In genomic region chr4:59783685-59784279, GRCm38 (mm10) we compare ENCODE assay signal across 8 mouse cellular contexts. TPM values are rescaled to one million over a fixed set of nuclear protein-coding genes. Genes with fewer than 3 reads are reported as not detected.
A peak's percentile ranks its signal among the peaks of the same experiment; 100 is the strongest.
DNase-seq lines count a peak whose midpoint lies in the region; ATAC-seq lines count a peak whose summit lies in the region.

No protein-coding gene starts in this region.

- H3K79me2 ChIP-seq in macrophage (ENCODE audit: inconsistent target): peaks cover 48% of the 10 kb centered on the region

- no peaks in the 10 kb centered on the region for H3K9me3 ChIP-seq in hindbrain, embryonic 16.5 days (ENCODE audit: control insufficient read depth, low read length)

- H3K9ac ChIP-seq in hindbrain, embryonic 16.5 days (ENCODE audit: low read depth, low read length): peak overlapping the region; percentile 75

- peak; percentile 97 for ATAC-seq in hindbrain, embryonic 16.5 days

- WGBS in hindbrain, embryonic 16.5 days: 1% methylated on average over 36 of the region's 36 CpGs
- 2% methylated on average over 36 of the region's 36 CpGs for WGBS in macrophage (ENCODE audit: missing documents)

- peak overlapping the region; percentile 70 for H3K4me3 ChIP-seq in hindbrain, embryonic 16.5 days (ENCODE audit: low read length)
- peak overlapping the region; percentile 95 for H3K4me3 ChIP-seq in macrophage (ENCODE audit: inconsistent target)

- H3K27ac ChIP-seq in hindbrain, embryonic 16.5 days (ENCODE audit: low read depth, low read length): peak overlapping the region; percentile 73
- H3K27ac ChIP-seq in macrophage: peak overlapping the region; percentile 59

- peaks cover 11% of the 10 kb centered on the region for H3K4me1 ChIP-seq in hindbrain, embryonic 16.5 days (ENCODE audit: control insufficient read depth, insufficient read depth, low read depth, low read length)

- H3K4me2 ChIP-seq in hindbrain, embryonic 16.5 days (ENCODE audit: low read length): peak overlapping the region; percentile 97

- H3K27me3 ChIP-seq in hindbrain, embryonic 16.5 days (replicated peaks; ENCODE audit: control insufficient read depth, insufficient read depth, low read length): no peaks in the 10 kb centered on the region

- DNase-seq in T-cell, adult 2 months (ENCODE audit: low spot score): peak; percentile 97
- DNase-seq in cerebellum, postnatal 36 days: peak; percentile 92 to 93
- peak; percentile 94 to 96 for DNase-seq in frontal cortex, postnatal 36 days (ENCODE audit: low spot score in 2 of 2)
- peak; percentile 94 to 98 for DNase-seq in left cerebral cortex, adult 18-20 months (ENCODE audit: low spot score in 2 of 2)
- DNase-seq in right cerebral cortex, adult 18-20 months: peak; percentile 97
- DNase-seq in urinary bladder, postnatal 10 days (ENCODE audit: low spot score): peak; percentile 83

- H3K36me3 ChIP-seq in hindbrain, embryonic 16.5 days (ENCODE audit: control insufficient read depth, insufficient read depth, low read length): no peaks in the 10 kb centered on the region
- no peaks in the 10 kb centered on the region for H3K36me3 ChIP-seq in macrophage (ENCODE audit: inconsistent target)

RNA-seq across cellular contexts. Expression of gene Inip, which starts 17.6 kb away (rescaled TPM):
- polyA plus RNA-seq in hindbrain, embryonic 16.5 days (2015; fragmentation: Nextera tagmentation; extraction: Ambion mirVana): 46.7 and 50.7 TPM in 2 replicates
- total RNA-seq in left cerebral cortex, adult 18-20 months (2021): 10 to 100 TPM; 21.7 to 27.0 TPM
- total RNA-seq in macrophage (2018; cell fraction: chromatin; rRNA removed): 10 to 100 TPM in 22 of 26 experiments, 1 to 10 TPM in 4; 4.6 to 53.4 (median 25.3) TPM
- 10 to 100 TPM in 21 of 26 experiments, 1 to 10 TPM in 5; 7.3 to 26.9 (median 17.5) TPM for total RNA-seq in macrophage (2018; cell fraction: cytosol; rRNA removed)
- total RNA-seq in macrophage (2018; cell fraction: nucleus; rRNA removed): 10 to 100 TPM in 22 of 26 experiments, 1 to 10 TPM in 4; 4.6 to 46.8 (median 18.0) TPM
- polyA plus RNA-seq in macrophage (2018): 18.6 to 31.2 TPM (median 23.3 TPM) in 3 replicates

RNA-seq across cellular contexts. Expression of gene Snx30, which starts 21.9 kb away (rescaled TPM):
- polyA plus RNA-seq in hindbrain, embryonic 16.5 days (2015; fragmentation: Nextera tagmentation; extraction: Ambion mirVana): 16.5 and 18.8 TPM in 2 replicates
- total RNA-seq in left cerebral cortex, adult 18-20 months (2021): 10 to 100 TPM; 38.7 to 40.8 TPM
- total RNA-seq in macrophage (2018; cell fraction: chromatin; rRNA removed): 100 to 1,000 TPM in 4 of 26 experiments, 10 to 100 TPM in 22; 12.5 to 112 (median 76.3) TPM
- 10 to 100 TPM; 10.1 to 37.3 (median 27.0) TPM for total RNA-seq in macrophage (2018; cell fraction: cytosol; rRNA removed)
- 10 to 100 TPM; 17.6 to 88.8 (median 59.5) TPM for total RNA-seq in macrophage (2018; cell fraction: nucleus; rRNA removed)
- polyA plus RNA-seq in macrophage (2018): 19.8 to 27.9 TPM (median 26.4 TPM) in 3 replicates

Comparison
In these comparisons a context has a peak if more than half of its experiments do, and no peak if none do; other contexts are left out.
1. Peak in every context shown above with its lines: DNase-seq, ATAC-seq, H3K4me3 ChIP-seq and H3K27ac ChIP-seq.